Mouse (Mus musculus) limb, embryonic 15.5 days (tissue): Measurements from ENCODE around the gene Klhl13. TPM values are rescaled to one million over a fixed set of nuclear protein-coding genes. Genes with fewer than 3 reads are reported as not detected.

Experiments used
- ATAC-seq: fragments of 200-750 bp; cut with Nextera tagmentation; 2 replicates; pipeline ENCODE4 v1.8.0; 2017; ENCODE audit warnings: low read depth, moderate TSS enrichment; ENCODE audit not compliant: insufficient number of reproducible peaks, low FRiP score, low TSS enrichment
- H3K27ac ChIP-seq: fragments of 300-500 bp; sonication (generic); 2 replicates; pipeline ENCODE4 v1.5.1; 2015; ENCODE audit warnings: moderate library complexity, mild to moderate bottlenecking, inconsistent platforms
- H3K27me3 ChIP-seq: fragments of 300-500 bp; sonication (generic); 2 replicates; pipeline ENCODE4 v1.6.1; 2015; ENCODE audit warnings: inconsistent platforms
- H3K36me3 ChIP-seq: fragments of 300-500 bp; sonication (generic); 2 replicates; pipeline ENCODE4 v1.6.1; 2015; ENCODE audit warnings: inconsistent platforms
- H3K4me1 ChIP-seq: fragments of 300-500 bp; sonication (generic); 2 replicates; pipeline ENCODE4 v1.6.1; 2015; ENCODE audit warnings: inconsistent platforms
- H3K4me2 ChIP-seq: fragments of 300-500 bp; sonication (generic); 2 replicates; pipeline ENCODE4 v1.6.1; 2015; ENCODE audit warnings: mild to moderate bottlenecking, inconsistent platforms
- H3K4me3 ChIP-seq: fragments of 300-500 bp; sonication (generic); 2 replicates; pipeline ENCODE4 v1.5.1; 2015; ENCODE audit warnings: mild to moderate bottlenecking, inconsistent platforms
- H3K9ac ChIP-seq: fragments of 300-500 bp; sonication (generic); 2 replicates; pipeline ENCODE4 v1.6.1; 2015; ENCODE audit warnings: inconsistent platforms
- H3K9me3 ChIP-seq: fragments of 300-500 bp; sonication (generic); 2 replicates; pipeline ENCODE4 v1.6.1; 2016; ENCODE audit warnings: inconsistent platforms
- WGBS: fragments of 180-500 bp; shearing (Covaris S2); methylation state at CpG from one replicate; pipeline ENCODE4 v1.1.7; 2015; 5-methylcytosine and 5-hydroxymethylcytosine counted together
- polyA plus RNA-seq: library from polyadenylated mRNA; unstranded; fragments of >200 nt; fragmentation: Nextera tagmentation; extraction: Ambion mirVana; gene quantifications from 2 replicates; pipeline ENCODE4 v1.2.1, GENCODE M21; 2015

The Klhl13 gene
- polyA plus RNA-seq, 1 experiment from 2014 or later = 82.1 TPM

GRCm38 (mm10) chrX:23267601-23268000 is 97.3 kb downstream of the Klhl13 start:
- ATAC-seq = no peak
- Histone ChIP-seq H3K9me3 (no peaks in the 10 kb centered on the region), H3K9ac (no peak overlapping the region), H3K4me3 (no peak overlapping the region), H3K4me1 (no peaks in the 10 kb centered on the region), H3K4me2 (no peak overlapping the region), H3K36me3 (no peaks in the 10 kb centered on the region), H3K27ac (no peak overlapping the region), H3K27me3 (no peaks in the 10 kb centered on the region)
- 48% methylated on average over 1 of the region's 1 CpGs for WGBS

- Histone ChIP-seq H3K4me3 (no peak overlapping the region), H3K27ac (no peak overlapping the region), H3K4me2 (no peak overlapping the region), H3K36me3 (no peaks in the 10 kb centered on the region), H3K4me1 (no peaks in the 10 kb centered on the region), H3K27me3 (no peaks in the 10 kb centered on the region), H3K9me3 (no peaks in the 10 kb centered on the region), H3K9ac (no peak overlapping the region)
- ATAC-seq = no peak
Observed at GRCm38 (mm10) chrX:23248752-23249151, 116.1 kb downstream of the Klhl13 start.
